Mouse (Mus musculus) brain, adult 2 months (tissue): ENCODE data around the gene Tgm4.

Experiments
- DNase-seq: peaks from one replicate; pipeline ENCODE4 v3.0.0; 2011; ENCODE audit warnings: low read depth, low spot score

Tgm4 gene

DNA sequence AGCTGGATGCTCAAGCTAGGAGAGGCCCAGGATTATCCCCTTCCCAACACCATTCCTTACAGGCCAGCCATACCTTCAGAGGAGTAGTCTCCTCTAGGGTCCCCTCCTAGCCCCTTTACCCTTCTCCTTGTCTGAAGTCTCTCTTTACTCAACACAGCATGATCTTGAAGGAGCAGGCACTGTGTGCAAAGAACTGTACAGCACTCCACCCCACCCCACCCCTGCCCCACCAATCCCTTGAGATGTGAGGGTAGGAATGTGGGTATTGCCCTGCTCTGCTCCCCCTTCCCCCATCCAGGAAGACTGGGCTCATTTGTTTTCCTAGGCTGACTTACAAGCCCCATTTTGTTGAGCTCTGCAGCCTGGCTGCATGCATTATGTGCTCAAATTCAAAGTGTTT is 69.8 kb downstream of the Tgm4 start:
- no peak for DNase-seq

DNA sequence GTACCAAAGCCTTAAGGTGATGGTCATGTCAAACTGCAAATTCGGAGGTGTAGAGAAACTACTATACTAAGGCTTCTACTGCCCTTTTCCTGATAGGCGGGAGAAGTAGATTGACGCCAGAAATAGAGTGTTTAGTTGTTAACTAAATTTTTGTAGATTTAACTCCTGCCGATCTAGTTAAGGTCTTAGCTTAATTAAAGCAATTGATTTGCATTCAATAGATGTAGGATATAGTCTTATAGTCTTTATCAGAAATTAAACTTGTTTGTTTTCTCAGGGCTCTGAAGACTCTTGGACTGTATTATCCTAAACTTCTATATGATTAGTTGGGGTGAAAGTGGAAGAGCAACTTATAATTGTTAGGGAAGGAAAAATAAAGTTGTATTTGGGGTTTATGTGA is 72.7 kb downstream of the Tgm4 start:
- no peak for DNase-seq

DNA sequence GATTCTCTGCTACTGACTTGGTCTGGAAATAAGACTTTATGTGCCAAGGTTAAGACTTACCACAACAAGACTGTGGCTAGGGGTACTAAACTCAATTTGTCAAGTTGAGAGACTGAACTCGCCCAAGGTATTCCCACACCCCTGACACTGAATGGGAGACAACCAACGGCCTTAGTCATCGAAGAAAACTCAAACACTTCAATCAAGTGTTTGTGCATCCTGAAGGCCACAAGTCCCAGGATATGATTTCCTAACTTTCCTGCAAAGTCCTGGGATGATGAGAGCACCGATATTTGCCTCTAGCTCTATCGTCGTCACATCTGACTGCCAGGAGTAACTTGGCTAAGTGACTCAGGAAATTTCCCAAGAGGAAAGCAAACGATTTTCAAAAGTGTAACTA is 74.7 kb downstream of the Tgm4 start:
- no peak for DNase-seq

- DNase-seq: no peak
Measured at GRCm38 (mm10) chr9:123111751-123112221, 77.3 kb downstream of the Tgm4 start.

DNA sequence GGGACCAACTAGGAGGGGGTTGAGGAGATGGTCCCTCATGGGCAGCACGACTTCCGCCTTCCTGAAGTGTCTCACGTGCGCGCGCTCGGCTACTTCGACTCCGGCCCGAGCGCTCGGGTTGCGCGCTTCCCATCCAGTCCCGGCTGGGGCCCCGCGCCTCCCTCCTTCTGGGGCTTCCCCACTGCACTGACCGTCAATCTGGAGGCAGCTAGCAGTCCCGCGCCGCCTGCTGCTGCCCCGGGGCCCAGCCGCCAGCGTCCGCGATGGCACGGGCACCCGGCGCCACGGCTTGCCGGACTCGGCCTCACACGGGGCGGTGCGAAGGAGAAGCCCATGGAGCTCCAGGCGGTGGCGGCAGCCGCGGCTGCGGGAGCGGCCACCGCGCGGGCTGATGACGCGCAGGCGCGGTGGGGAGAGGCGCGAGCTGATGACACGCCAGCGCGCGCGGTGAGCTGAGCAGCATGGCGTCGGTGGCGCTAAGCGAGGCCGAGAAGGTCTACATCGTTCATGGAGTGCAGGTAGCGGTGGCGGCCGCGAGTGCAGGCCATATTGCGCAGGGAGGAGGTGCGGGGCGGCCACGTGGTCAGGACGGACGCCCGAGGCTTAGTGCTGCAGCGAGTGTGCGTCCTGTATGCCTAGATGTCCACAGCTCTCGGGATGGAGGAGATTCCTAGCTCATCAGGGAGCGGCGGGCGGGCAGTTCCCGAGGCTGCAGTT is 78.4 kb downstream of the Tgm4 start, which contains the start of the genes Zdhhc3 and Exosc7:
TSS of gene Zdhhc3 (minus strand) at position 401 of the 717 bp plus-strand sequence.
TSS of gene Exosc7 (plus strand) at position 411 of the 717 bp plus-strand sequence.
- peak; percentile 95 for DNase-seq

- DNase-seq: no peak
Measured at GRCm38 (mm10) chr9:123113931-123114330, 79.4 kb downstream of the Tgm4 start.

- no peak for DNase-seq
Measured at GRCm38 (mm10) chr9:123115566-123115965, 81.0 kb downstream of the Tgm4 start.
